Mouse (Mus musculus) Patski (cell line): ENCODE data around the gene Slco4c1. TPM values are rescaled to one million over a fixed set of nuclear protein-coding genes. Genes with fewer than 3 reads are reported as not detected.

Experiments
- ATAC-seq: fragments of 100-300 bp; one replicate; pipeline ENCODE4 v1.8.0; 2021
- CTCF ChIA-PET: fragments of 350-600 bp; sonication (Branson Sonifier 250); formaldehyde crosslinking; loops from one replicate; lab custom pipeline; 2022; ENCODE audit warnings: inconsistent platforms; lab: Charles Lee
- POLR2A ChIA-PET: fragments of 350-600 bp; sonication (Branson Sonifier 250); formaldehyde crosslinking; loops from one replicate; lab custom pipeline; 2022; ENCODE audit warnings: antibody characterized with exemption, inconsistent platforms; lab: Charles Lee
- DNase-seq: peaks from one replicate; pipeline ENCODE4 v3.0.0-alpha.2; 2011; ENCODE audit warnings: low read depth, low spot score
- H3K27me3 ChIP-seq: fragments of 371-371 bp; one replicate; pipeline ENCODE4 v1.5.1; 2021
- CTCF ChIP-seq: fragments of 100-300 bp; IDR thresholded peaks from one replicate; pipeline ENCODE4 v1.5.1; 2021
- in situ Hi-C: fragments of 300-500 bp; cut with MboI; formaldehyde crosslinking; loops from 3 replicates; pipeline ENCODE4 v1.11.1; 2018; ENCODE audit warnings: low pct_unique_long_range_greater_than_20kb, mixed read lengths
- polyA plus RNA-seq: library from polyadenylated mRNA; unstranded; gene quantifications from one replicate; pipeline ENCODE4 v1.2.3, GENCODE M21; 2021

The Slco4c1 gene
- polyA plus RNA-seq, 1 experiment from 2014 or later: not detected

DNA sequence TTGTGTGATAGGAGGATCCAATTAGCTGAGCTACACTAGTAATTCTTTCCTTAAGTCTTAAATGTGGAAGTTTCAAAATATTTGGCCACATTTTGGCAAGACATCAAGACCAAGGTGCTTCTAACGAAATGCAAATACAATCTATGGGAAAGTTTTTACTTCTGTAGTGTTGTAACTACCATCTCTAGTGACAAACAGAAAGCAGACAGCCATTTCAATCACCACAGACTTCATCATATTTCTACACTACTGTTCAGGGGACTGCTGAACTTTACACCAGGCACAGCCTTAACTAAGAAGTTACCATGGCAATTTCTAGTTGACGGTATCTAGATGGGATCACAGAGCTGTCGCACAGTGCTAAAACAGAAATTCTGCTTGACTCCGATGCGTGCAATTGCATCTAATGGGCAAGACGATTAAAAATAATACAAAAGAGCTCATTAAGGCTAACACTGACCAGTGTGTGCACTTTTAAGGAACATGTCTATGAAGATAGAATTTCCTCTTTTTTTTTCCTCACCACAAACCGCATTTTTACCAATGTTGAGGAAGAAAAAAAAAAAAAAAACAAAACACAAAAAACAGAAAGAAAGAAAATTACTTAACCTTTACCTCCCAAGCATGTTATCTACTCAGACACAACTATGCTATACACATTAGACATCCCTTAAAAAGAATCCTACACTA lies 11.8 kb downstream of the Slco4c1 start:
- ChIA-PET CTCF (no interaction called here), POLR2A (no interaction called here)
- in situ Hi-C loops: no loop called here

DNA sequence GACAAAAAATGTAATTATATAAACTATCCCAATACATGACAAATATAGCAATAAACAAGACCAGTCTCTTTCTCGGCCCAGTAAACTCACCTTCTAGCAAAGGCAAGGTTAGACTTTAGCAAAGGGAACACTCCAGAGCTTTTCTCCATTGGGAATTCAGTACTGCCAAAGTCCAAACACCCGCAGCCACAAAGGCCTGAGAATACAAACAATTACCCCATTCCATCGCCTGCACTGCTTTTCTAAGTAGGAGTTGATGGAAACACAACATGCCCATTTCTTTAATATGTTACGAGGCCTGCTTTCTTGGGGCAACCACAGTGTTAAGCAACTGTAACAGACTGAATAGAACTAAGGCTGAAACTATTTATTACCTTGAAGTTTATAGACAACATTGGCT lies 18.4 kb downstream of the Slco4c1 start:
- in situ Hi-C loops: no loop called here
- ATAC-seq (no peak), DNase-seq (no peak)
- H3K27me3 ChIP-seq: peaks cover 9% of the 10 kb centered on the region
- ChIA-PET POLR2A (no interaction called here), CTCF (no interaction called here)
- TF ChIP-seq CTCF: no peak

More for the DNA sequence above, 11.8 kb downstream of the Slco4c1 start:
- peaks cover 3% of the 10 kb centered on the region for H3K27me3 ChIP-seq
- no peak for TF ChIP-seq CTCF
- no peak for ATAC-seq
- no peak for DNase-seq

DNA sequence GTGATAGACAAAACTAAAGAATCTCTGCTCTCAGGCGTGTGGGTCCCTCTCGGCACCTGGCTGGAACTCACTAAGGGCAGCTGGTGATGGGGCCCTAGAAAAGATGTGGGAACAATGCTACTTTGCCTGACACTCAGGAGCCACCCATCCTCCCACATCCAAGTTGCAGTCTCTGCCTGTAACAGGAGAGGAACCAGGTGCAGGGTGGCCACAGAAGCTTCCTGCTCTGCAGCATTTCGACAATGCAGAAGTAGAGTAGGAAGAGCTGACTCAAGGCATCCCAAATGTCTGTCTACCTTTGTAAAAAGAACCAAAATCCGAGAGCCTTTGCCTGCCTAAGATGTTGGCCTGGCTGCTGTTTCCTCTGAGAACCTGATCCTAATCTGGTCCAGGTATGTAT lies 22.9 kb downstream of the Slco4c1 start:
- CTCF ChIA-PET: no interaction called here
- ATAC-seq (no peak), DNase-seq (no peak)
- no peak for TF ChIP-seq CTCF
- H3K27me3 ChIP-seq: peaks cover 9% of the 10 kb centered on the region
- in situ Hi-C loops: loop anchor here (5.0 to 10.0 kb wide), 3 partner anchors 168 to 956 kb away; no protein-coding TSS in a partner anchor
- POLR2A ChIA-PET: no interaction called here

DNA sequence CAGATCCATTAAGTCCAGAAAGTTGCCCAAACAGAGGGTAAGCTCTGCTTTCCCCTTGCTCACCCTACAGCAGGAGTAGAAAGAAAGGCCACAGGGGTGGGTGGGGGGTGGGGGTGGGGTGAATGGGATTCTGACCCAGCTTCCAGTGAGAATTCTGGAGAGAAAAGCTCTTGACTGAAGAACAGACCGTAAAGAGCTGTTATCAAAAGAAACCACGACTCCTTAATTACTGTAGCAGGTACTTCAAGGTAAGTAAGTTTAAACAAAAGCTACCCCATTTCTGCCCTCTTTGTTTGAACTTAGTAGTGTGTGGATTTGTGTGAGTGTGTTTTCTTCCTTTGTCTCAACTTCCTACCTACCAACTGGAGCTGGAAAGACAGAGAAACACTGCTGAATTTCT lies 23.4 kb downstream of the Slco4c1 start:
- ATAC-seq (no peak), DNase-seq (no peak)
- TF ChIP-seq CTCF: no peak
- peaks cover 9% of the 10 kb centered on the region for H3K27me3 ChIP-seq
- POLR2A ChIA-PET: no interaction called here
- CTCF ChIA-PET: no interaction called here
- in situ Hi-C loops: loop anchor here (5.0 to 10.0 kb wide), 3 partner anchors 169 to 956 kb away; no protein-coding TSS in a partner anchor

DNA sequence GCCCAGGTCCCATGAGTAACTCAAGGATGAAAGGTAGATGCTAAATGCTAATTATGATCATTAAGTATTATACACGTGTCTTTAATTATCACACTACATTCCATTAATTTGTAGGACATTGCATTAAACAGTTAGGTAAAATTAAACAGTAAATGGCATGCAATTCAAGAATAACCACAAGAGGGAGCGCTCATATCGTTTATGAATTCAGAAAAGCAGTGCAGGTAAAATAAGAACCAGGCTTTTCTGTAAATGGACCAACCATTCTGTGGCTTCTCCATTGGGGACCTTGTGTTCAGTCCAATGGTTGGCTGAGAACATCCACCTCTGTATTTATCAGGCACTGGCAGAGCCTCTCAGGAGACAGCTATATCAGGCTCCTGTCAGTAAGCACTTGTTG lies 25.2 kb downstream of the Slco4c1 start:
- DNase-seq: no peak
- POLR2A ChIA-PET: no interaction called here

DNA sequence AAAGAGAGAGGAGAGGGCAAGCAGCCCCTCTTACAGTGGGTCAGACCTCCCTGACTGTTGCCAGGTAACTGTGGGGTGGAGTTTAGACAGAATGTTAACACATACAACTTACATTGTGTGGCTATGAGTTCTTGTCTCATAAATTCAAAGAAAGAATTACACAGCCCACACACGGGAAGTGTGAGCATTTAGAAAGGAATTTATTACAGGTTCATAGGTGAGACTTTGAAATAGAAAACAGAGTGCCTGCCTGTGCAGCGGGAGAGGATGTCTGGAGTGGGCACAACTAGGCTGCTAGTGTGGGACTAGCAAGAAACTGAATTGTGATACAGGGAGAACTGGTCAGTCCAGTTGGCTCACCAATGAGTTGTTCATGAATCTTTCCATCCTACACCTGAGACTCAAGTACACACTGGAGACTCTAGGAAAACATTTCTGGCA lies 66.7 kb downstream of the Slco4c1 start:
- no peak for TF ChIP-seq CTCF
- POLR2A ChIA-PET: no interaction called here
- ATAC-seq: no peak
- H3K27me3 ChIP-seq: no peaks in the 10 kb centered on the region
- DNase-seq: no peak
- in situ Hi-C loops: no loop called here
- CTCF ChIA-PET: no interaction called here

More for the DNA sequence above, 25.2 kb downstream of the Slco4c1 start:
- CTCF ChIA-PET: no interaction called here
- in situ Hi-C loops: loop anchor here (5.0 to 10.0 kb wide), 3 partner anchors 171 to 958 kb away; no protein-coding TSS in a partner anchor
- ATAC-seq: no peak
- H3K27me3 ChIP-seq: peaks cover 9% of the 10 kb centered on the region
- peak; percentile 54 for TF ChIP-seq CTCF

DNA sequence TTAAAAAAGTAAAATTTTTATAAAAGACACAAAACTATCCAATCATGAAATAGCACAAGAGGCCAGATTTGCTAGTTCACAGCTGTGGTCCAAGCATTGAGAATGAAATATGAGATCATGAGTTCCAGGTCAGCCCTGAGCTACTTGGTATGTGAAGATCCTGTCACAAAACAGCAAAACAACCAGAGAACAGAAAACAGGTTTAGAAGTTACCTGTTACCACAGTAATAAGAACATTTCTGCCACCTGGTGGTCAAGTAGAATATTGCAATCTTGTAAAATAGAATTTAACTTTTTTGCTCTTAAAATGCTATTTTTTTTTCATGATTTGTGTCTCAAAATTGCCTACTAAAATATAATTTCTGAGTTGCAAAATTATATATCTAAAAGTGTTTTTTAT lies 70.4 kb downstream of the Slco4c1 start:
- in situ Hi-C loops: no loop called here
- no peak for DNase-seq
- ChIA-PET POLR2A (no interaction called here), CTCF (interaction anchor here (1.2 kb wide), 2 partner anchors 12 to 28 kb away, joined by 3 to 4 read pairs; no protein-coding TSS in a partner anchor)
- H3K27me3 ChIP-seq: no peaks in the 10 kb centered on the region
- ATAC-seq: no peak
- peak; percentile 61 for TF ChIP-seq CTCF

DNA sequence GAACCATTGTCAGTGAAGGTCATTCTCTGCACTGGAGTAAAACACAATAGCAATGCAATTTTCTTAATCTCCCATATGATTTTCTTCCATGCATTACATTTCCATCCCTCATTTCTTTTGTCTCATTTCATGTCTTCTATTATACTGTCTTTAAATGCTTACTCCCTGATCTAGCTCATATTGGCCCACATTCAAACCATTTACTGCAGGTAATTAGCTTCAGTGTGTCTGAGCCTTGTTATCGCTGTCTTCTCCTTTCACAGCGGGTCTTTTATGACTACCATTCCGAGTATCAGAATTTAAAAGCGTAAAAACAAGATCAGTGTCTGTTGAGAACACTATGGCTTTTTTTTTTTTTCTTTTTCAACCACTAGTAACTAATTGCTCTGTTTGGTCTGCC lies 77.3 kb downstream of the Slco4c1 start:
- ATAC-seq (no peak), DNase-seq (no peak)
- peaks cover 4% of the 10 kb centered on the region for H3K27me3 ChIP-seq
- ChIA-PET POLR2A (no interaction called here), CTCF (no interaction called here)
- in situ Hi-C loops: no loop called here
- no peak for TF ChIP-seq CTCF

DNA sequence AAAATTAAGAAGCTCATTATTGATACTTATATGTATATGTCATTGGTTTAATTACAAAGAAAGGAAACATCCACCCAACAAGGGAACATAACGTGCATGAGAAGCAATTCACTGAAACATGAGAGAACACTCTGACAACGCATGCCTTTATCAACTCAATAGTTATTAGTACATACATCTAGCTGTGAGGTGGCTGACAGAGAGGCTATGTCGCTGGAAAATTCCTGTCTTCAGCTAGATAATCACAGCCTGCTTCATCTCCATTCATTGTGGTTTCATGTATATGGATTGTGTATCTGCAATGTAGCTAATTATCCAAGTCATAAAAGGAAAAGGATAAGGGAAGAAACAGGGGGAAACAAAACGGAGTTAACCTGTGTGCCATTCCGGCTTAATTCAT lies 77.7 kb downstream of the Slco4c1 start:
- in situ Hi-C loops: no loop called here
- DNase-seq: no peak
- ChIA-PET CTCF (no interaction called here), POLR2A (no interaction called here)
- no peak for ATAC-seq
- no peak for TF ChIP-seq CTCF
- peaks cover 4% of the 10 kb centered on the region for H3K27me3 ChIP-seq

DNA sequence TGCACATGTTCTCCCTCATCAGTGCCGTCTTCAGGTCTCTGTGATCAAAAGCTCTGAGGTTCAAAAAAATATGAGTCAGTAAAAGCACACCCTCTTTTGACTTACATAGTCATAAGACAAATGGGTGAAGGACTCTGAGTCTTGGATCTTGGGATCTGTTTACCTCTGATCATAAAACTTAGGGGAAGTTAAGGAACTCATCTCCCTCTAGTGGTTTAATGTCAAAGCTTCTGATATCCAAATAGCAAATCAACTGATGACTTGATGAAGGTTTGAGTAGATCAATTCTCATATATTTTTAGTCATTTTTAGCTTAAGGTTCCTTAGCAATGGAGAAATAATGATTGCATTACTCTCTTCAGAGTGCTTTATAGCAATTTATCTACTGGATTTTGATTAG lies 82.7 kb downstream of the Slco4c1 start:
- CTCF ChIA-PET: interaction anchor here (0.8 kb wide), 1 partner anchor 12 kb away, joined by 4 read pairs; no protein-coding TSS in a partner anchor
- no peak for DNase-seq
- H3K27me3 ChIP-seq: peaks cover under 1% of the 10 kb centered on the region
- no peak for TF ChIP-seq CTCF
- POLR2A ChIA-PET: no interaction called here
- in situ Hi-C loops: no loop called here
- no peak for ATAC-seq

DNA sequence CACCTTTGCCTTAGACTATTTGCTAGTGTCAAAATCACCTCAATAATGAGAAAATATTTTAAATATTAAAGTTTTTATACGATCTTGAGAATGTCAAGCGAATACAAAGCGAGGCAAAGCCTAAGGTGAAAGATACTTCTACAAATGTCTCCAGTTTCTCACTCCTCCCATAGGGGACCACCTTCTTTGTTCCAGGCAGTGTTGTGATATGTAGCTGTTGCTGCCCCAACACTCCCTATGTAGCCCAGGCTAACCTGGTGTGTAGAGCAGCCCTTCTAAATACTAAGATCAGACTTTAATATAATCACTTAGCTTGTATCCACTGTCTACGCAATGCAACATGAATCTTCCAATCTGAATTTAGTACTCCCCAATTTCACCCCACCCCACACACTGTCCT lies 97.8 kb downstream of the Slco4c1 start:
- no peaks in the 10 kb centered on the region for H3K27me3 ChIP-seq
- TF ChIP-seq CTCF: no peak
- POLR2A ChIA-PET: no interaction called here
- no peak for ATAC-seq
- CTCF ChIA-PET: no interaction called here
- in situ Hi-C loops: no loop called here
- no peak for DNase-seq

DNA sequence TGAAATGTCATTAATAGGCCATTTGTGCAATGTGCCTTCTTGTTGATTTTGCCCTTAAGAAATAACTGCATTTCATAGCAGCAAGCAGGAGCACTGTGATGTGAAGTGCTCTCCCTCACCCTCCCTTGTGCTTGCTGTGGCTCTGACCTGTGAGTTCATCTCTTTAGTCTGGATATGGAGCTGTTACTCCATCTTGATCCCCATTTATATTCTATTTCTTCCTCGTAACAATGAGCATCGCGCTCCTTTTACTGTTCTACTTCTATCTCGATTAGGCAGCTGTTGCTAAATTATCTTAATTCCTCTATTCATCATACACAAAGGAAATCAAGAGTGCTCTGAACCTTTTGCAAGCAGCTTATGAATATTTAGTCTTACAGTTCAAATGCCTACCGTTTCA lies 98.3 kb downstream of the Slco4c1 start:
- no peak for DNase-seq
- in situ Hi-C loops: no loop called here
- no peaks in the 10 kb centered on the region for H3K27me3 ChIP-seq
- ChIA-PET POLR2A (no interaction called here), CTCF (interaction anchor here (0.5 kb wide), 1 partner anchor 19 kb away, joined by 3 read pairs; no protein-coding TSS in a partner anchor)
- ATAC-seq: no peak
- no peak for TF ChIP-seq CTCF
